In genomic region chr9:22478946-22479345, GRCm38 (mm10) we compare ENCODE assay signal across 24 mouse cellular contexts. TPM values are rescaled to one million over a fixed set of nuclear protein-coding genes. Genes with fewer than 3 reads are reported as not detected.
"Had no signal": no experiment of that assay in that cellular context is flagged by ENCODE, and none has a peak within 500 bp of the region (broad histone marks: within the 10 kb centered on the region; RNA-seq: fewer than 3 reads in every experiment).

No protein-coding gene starts in this region.

- H3K9me3 ChIP-seq: liver, embryonic 13.5 days; liver, embryonic 15.5 days; lung, embryonic 15.5 days; megakaryocyte, embryonic 14.5 days; midbrain, embryonic 12.5 days; midbrain, embryonic 15.5 days; neural tube, embryonic 12.5 days; stomach, embryonic 15.5 days had no signal

- H3K4me3 ChIP-seq: liver, embryonic 13.5 days; liver, embryonic 15.5 days; lung, embryonic 15.5 days; megakaryocyte, embryonic 14.5 days; midbrain, embryonic 12.5 days; midbrain, embryonic 15.5 days; neural tube, embryonic 12.5 days; stomach, embryonic 15.5 days had no signal

- DNase-seq: liver, embryonic 13.5 days; liver, postnatal 0 days; lung, adult 2 months; lung, postnatal 14 days; lung, postnatal 36 days; right cerebral cortex, adult 18-20 months; right cerebral cortex, postnatal 14 days; thymus, adult 2 months; thymus, postnatal 25 days; thymus, postnatal 4 days had no signal

- H3K4me1 ChIP-seq: neural tube, embryonic 12.5 days; stomach, embryonic 15.5 days had no signal

- H3K36me3 ChIP-seq: liver, embryonic 13.5 days; liver, embryonic 15.5 days; lung, embryonic 15.5 days; midbrain, embryonic 12.5 days; midbrain, embryonic 15.5 days; neural tube, embryonic 12.5 days; stomach, embryonic 15.5 days had no signal

- H3K27me3 ChIP-seq: liver, embryonic 13.5 days; liver, embryonic 15.5 days; lung, embryonic 15.5 days; megakaryocyte, embryonic 14.5 days; midbrain, embryonic 12.5 days; midbrain, embryonic 15.5 days; neural tube, embryonic 12.5 days; stomach, embryonic 15.5 days had no signal

- H3K27ac ChIP-seq: liver, embryonic 13.5 days; liver, embryonic 15.5 days; lung, embryonic 15.5 days; macrophage; midbrain, embryonic 12.5 days; midbrain, embryonic 15.5 days; neural tube, embryonic 12.5 days; stomach, embryonic 15.5 days; stomach, postnatal 0 days had no signal

RNA-seq across cellular contexts. Expression of gene Gm17545, which starts 24.9 kb away (rescaled TPM):
- polyA plus RNA-seq: liver, embryonic 13.5 days; liver, embryonic 15.5 days; liver, postnatal 0 days; lung, adult 2 months; lung, embryonic 15.5 days; lung, postnatal 0 days; macrophage; midbrain, embryonic 12.5 days; midbrain, embryonic 15.5 days; midbrain, postnatal 0 days; neural tube, embryonic 12.5 days; neural tube, embryonic 14.5 days; spleen, adult 2 months; stomach, embryonic 15.5 days; stomach, postnatal 0 days; thymus, adult 2 months; urinary bladder, adult 2 months had no signal
